Mouse (Mus musculus) kidney, adult 9 months (tissue): ENCODE measurements around the gene Snx9.

ENCODE experiments used
- DNase-seq: peaks from one replicate; pipeline ENCODE4 v3.0.0; 2022

Snx9 gene

DNA sequence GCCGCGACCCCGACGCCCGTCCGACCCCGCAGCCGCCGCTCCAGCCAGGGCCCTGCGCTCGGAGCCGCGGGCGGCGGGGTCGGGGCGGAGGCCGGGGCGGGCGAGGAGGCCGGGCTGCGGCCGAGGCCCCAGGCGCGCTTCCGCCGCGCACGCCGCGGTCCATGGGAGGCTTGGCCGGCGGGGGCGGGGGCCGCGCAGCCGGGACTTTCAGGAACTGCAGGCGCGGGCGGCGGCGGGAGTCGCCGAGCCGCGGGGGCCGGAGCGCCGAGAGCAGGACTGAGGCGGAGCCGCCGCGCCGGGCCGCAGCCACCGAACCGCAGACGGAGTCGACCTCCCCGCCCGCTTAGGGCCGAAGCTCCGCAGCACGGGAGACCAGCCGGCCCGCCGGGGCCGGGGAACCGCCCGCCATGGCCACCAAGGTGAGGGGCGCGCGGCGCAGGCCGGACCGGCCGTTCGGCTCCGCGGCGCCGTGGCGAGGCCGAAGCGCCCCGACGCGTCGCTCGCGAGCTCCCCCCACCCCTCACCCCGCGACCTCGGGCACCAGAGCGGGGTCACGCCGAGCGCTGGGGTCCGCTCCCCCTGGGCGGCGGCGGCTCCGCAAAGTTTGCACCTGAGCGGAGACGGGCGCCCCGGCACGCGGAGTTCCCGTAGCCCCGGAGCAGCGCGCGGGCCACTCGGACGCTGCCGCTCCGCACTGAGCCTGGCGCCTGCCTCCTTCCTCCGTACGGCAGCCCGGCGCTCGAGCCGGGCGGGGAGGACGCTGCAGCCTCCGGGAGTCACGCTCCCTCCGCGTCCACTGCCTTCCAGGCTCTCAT, at the start of gene Snx9:
Gene Snx9, plus strand, starts transcription at position 202 of the 815 bp plus-strand sequence.
- DNase-seq = peak; percentile 76

DNA sequence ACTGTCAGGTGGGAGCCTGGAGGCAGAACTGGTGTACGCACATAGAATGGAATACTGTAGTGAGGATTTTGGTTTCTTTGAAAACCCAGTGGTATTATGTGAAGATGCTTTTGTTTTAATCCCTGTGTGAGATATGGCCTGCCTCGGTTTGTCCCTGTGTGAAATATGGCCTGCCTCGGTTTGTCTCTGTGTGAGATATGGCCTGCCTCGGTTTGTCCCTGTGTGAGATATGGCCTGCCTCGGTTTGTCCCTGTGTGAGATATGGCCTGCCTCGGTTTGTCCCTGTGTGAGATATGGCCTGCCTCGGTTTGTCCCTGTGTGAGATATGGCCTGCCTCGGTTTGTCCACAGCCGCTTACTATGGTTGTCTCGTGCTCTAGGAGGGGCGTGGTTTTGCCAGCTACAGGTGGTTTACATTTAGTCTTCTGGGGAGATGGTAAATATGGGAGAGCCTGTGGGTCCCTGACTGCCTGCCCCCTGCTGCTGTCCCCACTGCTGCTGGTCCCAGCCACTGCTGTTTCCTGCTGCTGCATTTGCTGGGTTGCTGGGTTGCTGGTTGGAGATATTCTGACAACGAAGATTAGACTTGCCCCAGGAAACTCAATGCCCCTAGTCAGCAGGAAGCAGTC, 48.9 kb upstream of the Snx9 start:
- DNase-seq = no peak

DNA sequence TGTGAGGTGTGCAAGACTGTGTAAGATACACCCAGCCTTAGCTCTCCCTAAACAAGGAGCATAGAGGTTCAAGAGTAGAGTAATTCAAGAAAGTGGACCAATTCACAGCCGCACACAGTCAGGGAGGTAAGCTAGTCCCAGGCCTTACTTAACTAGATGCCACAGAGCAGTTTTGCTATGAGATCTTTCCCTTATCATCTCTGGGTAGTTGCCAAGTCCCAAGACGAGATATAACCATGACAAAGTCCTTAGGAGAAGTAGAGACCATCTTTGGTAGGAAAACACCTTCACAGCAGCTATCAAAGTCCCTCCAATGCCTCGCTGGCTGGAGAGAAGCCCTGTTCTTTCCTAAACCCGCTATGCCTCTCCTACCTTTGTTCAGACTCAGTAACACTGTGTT, 47.5 kb upstream of the Snx9 start:
- no peak for DNase-seq

GRCm38 (mm10) chr17:5794276-5794675, 46.9 kb upstream of the Snx9 start:
- DNase-seq = peak; percentile 57

DNA sequence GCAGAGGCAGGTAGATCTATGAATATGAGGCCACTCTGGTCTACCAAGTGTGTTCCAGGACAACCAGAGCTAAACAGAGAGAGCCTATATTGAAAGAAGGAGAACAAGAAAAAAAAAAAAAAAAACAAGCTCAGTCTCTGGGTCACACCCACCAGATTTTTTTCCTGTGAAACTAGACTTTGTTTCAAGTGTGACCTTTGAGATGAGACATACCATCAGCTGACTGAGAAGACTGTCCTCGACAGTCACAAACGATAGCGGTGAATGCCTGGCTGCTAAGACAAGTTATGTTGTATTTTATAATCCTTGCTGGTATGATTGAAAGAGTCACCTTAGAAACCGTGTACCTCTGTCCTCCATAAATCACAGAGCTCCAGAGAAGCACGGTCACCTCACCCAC, 45.8 kb upstream of the Snx9 start:
- peak; percentile 57 for DNase-seq

GRCm38 (mm10) chr17:5795878-5796277, 45.3 kb upstream of the Snx9 start:
- DNase-seq = peak; percentile 90

- peak; percentile 79 for DNase-seq
Observed at GRCm38 (mm10) chr17:5797124-5797760, 43.9 kb upstream of the Snx9 start.

GRCm38 (mm10) chr17:5798221-5798801, 42.8 kb upstream of the Snx9 start:
- DNase-seq = no peak

- DNase-seq = no peak
Observed at GRCm38 (mm10) chr17:5798900-5799299, 42.2 kb upstream of the Snx9 start.

DNA sequence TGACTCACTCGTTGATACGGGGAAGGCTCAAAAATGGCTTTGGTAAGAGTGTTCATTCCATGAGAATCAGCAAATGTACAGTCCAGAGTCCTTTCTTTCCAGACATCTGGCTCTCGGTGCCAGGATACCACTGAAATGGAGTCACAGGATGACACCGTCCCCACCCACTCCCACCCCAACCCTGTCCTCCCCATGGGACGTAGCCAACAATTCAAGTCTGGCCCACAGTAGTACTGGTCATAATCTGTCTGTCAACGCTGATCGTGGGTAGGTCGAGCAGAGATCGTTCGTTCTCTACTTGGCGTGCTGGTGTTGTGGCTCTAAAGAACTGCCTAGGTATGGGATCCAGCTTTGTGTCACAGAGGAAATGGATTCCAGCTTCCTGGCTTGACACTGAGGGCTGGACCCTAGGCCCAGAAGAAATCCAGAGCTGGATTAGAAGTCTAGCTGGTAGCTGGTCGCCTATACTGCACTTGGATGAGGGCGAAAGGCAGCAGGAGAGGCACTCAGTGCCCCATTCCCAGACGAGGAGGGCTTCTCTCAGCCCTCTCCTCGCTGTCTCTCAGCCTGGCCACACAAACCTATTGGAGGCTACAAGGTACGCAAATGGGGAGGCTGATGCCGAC, 41.6 kb upstream of the Snx9 start:
- DNase-seq = no peak

- no peak for DNase-seq
Observed at GRCm38 (mm10) chr17:5800254-5800653, 40.9 kb upstream of the Snx9 start.

- DNase-seq = no peak
Observed at GRCm38 (mm10) chr17:5800824-5801560, 40.1 kb upstream of the Snx9 start.

DNA sequence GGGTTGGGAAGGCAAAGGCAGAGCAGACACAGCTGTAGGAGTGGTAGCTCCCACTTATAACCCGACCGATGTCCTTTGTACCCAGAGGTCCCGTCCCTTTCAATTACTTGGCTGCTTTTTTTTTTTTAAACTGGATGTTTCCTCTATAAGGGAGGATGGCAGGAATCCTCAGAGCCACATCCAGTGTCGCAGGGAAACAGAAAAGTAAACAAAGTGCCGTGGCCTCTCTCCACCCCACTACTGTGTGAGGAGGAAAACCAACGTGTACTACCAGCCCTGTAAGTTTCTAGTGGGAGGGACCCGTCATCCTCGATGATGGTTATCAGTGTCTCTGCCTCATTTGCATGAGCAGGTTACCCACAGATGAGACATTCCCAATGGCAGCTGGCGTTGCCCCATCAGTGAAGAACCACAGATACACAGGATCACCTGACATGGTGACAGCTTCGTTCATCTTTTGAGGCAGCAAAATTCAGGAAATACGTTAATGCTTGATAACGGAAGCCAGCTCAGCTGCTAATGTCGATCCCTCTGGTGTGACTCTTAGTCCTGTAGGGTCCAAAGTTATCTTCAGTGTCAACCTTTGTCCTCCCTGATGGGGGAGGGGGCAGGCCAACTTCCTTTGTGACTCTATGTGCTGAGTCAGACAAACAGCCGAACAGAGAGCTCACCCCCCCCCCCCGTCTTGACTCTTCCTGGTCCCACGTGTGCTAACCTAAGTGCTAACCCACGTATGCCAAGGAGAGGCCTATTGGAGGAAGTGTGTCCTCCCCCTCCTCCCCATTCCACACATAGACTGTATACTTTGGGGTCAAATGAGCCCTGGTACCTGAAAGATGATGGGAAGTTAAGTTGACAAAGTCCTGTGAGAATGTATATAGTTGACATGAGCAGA, 39.1 kb upstream of the Snx9 start:
- peak; percentile 81 for DNase-seq

- no peak for DNase-seq
Observed at GRCm38 (mm10) chr17:5802656-5802955, 38.5 kb upstream of the Snx9 start.

DNA sequence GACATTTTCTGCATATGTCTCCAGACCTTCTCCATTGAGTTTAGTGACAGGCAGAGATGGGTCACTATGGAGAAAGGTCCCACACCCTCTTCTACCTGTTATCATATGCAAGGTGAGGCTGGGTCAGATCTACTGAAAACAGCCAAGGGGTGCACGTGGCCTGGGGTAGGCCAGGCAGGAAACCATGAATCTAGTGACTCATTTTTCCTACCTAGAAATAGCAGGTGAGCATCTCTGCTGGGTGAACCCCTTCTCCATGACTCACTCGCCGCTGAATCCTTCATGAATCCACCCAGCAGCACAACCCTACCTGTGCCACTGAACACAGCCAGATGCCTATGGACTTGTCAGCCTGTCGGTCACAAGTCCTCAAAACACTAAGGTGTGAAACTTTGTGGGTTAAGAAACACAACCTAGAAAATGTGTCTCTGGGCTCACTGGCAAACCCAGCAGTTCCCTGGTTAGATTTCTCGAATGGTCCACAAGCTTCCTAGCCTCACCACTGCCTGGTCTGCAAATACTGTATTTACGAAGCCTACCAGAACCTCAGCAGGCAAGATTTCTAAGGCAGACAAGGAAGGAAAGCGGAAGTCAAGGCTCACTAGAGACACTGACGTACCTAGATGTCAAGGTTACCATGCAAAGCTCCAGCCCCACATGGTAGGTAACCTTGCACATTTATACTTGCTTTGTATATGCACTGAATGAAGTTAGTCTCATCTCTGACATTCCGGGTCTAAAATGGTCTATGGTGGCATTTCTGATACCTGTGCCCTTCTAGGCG, 37.7 kb upstream of the Snx9 start:
- no peak for DNase-seq

GRCm38 (mm10) chr17:5804370-5805150, 36.6 kb upstream of the Snx9 start:
- no peak for DNase-seq

DNA sequence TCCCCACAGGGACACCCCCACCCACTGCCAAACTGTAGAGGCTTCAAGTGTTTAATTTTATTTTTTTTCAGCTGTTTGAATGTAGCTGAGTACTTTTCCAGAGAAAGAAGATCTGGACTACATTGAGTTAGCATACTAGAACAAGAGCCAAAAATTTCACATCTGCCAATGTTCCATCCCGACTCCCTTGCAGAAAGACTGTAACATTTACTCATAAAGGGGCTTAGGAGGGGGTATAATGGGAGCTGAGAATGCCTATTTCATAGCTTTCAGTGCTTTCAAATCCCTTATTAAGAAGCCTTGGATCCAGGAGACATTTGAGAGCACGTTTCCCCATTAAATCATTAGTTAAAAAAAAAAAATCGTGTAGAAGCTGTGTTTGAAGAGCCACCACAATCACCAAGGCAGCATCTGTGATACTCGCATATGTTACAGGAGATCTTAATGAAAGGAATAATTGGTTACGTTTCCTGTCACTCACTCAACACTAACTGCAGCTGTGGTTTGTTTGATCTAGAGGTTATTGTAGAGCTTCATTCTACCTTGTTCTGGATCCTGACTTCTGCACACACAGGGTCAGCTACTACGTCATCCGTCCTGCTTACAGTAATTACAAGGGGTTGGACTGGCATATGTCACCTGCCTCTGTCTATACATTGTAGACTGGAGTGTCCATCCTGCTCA, 35.8 kb upstream of the Snx9 start:
- DNase-seq = no peak

- DNase-seq = peak; percentile 90
Observed at GRCm38 (mm10) chr17:5805935-5806334, 35.2 kb upstream of the Snx9 start.

GRCm38 (mm10) chr17:5806823-5807222, 34.3 kb upstream of the Snx9 start:
- no peak for DNase-seq
